In genomic region chr7:49525348-49526100, GRCm38 (mm10) we compare ENCODE assay signal across 11 mouse cellular contexts.
DNase-seq lines count a peak whose midpoint lies in the region; ATAC-seq and TF ChIP-seq lines count a peak whose summit lies in the region.
"Had no signal": no experiment of that assay in that cellular context is flagged by ENCODE, and none has a peak within 500 bp of the region (broad histone marks: within the 10 kb centered on the region; RNA-seq: fewer than 3 reads in every experiment).

No protein-coding gene starts in this region.

- TF ChIP-seq EP300 in heart, postnatal 0 days (IDR thresholded peaks at IDR 0.05; ENCODE audit: low read depth): no peak

- H3K4me3 ChIP-seq in heart, postnatal 0 days (ENCODE audit: low read depth, low read length): peak overlapping the region; percentile 14
- peak overlapping the region; percentile 30; the same call in 1 of the 2 replicates for H3K4me3 ChIP-seq in liver, adult 2 months (ENCODE audit: insufficient read depth, low read depth, low read length)
- H3K4me3 ChIP-seq in embryonic facial prominence, embryonic 14.5 days (ENCODE audit: low read depth, low read length): no peak overlapping the region

- peaks cover 25% of the 10 kb centered on the region for H3K4me1 ChIP-seq in heart, postnatal 0 days (ENCODE audit: control insufficient read depth, insufficient read depth)
- H3K4me1 ChIP-seq in liver, adult 2 months (ENCODE audit: control insufficient read depth, insufficient read depth, low read length): peaks cover 48% of the 10 kb centered on the region
- peaks cover 41% of the 10 kb centered on the region for H3K4me1 ChIP-seq in embryonic facial prominence, embryonic 14.5 days (ENCODE audit: control insufficient read depth, insufficient read depth, low read length)

- no peak for ATAC-seq in heart, postnatal 0 days (ENCODE audit: insufficient read depth, low read depth)
- ATAC-seq in embryonic facial prominence, embryonic 14.5 days (ENCODE audit: low read depth): peak; percentile 16; the same call in 1 of the 2 replicates
- ATAC-seq: activated CD4-positive, CD25-positive, alpha-beta regulatory T cell, adult 4 months; forebrain, embryonic 14.5 days had no signal

- 43% methylated on average over 11 of the region's 11 CpGs for whole genome bisulfite sequencing in heart, postnatal 0 days
- 19% methylated on average over 11 of the region's 11 CpGs for WGBS in liver, adult 2 months
- 44% methylated on average over 11 of the region's 11 CpGs for WGBS in embryonic facial prominence, embryonic 14.5 days

- no peak for TF ChIP-seq POLR2A in liver, adult 2 months (IDR thresholded peaks at IDR 0.05; ENCODE audit: extremely low read depth, insufficient read depth, low read length)

- peaks cover 3% of the 10 kb centered on the region; the same call in 1 of the 2 replicates for H3K79me2 ChIP-seq in liver, adult 2 months (ENCODE audit: control insufficient read depth, insufficient read depth, low read length)

- intact Hi-C loops in heart, postnatal 25 days (cut with DNase I): no loop called here

- peak overlapping the region; percentile 41; the same call in 1 of the 2 replicates for H3K9ac ChIP-seq in heart, postnatal 0 days (replicated peaks; ENCODE audit: low read depth, low read length)
- H3K9ac ChIP-seq in liver, adult 2 months (ENCODE audit: low read depth, low read length): peak overlapping the region; percentile 50
- H3K9ac ChIP-seq in embryonic facial prominence, embryonic 14.5 days (ENCODE audit: low read depth, low read length): no peak overlapping the region; the same call in 1 of the 2 replicates

- no peaks in the 10 kb centered on the region for H3K36me3 ChIP-seq in heart, postnatal 0 days (replicated peaks; ENCODE audit: control insufficient read depth, insufficient read depth, low read length)
- no peaks in the 10 kb centered on the region for H3K36me3 ChIP-seq in liver, adult 2 months (ENCODE audit: control insufficient read depth, insufficient read depth, low read length)
- no peaks in the 10 kb centered on the region for H3K36me3 ChIP-seq in embryonic facial prominence, embryonic 14.5 days (ENCODE audit: control insufficient read depth, insufficient read depth, low read length)

- H3K9me3 ChIP-seq in heart, postnatal 0 days (replicated peaks; ENCODE audit: control insufficient read depth, low read length): no peaks in the 10 kb centered on the region
- no peaks in the 10 kb centered on the region for H3K9me3 ChIP-seq in embryonic facial prominence, embryonic 14.5 days (ENCODE audit: control insufficient read depth, low read length)

- no peak for DNase-seq in heart, postnatal 0 days (ENCODE audit: low spot score)
- no peak for DNase-seq in heart, postnatal 25 days (ENCODE audit: low spot score)
- DNase-seq in liver, adult 2 months (ENCODE audit: extremely low read depth, low read depth, low spot score): no peak
- DNase-seq in liver (no peak), NIH3T3 (ENCODE audit: low read depth) (peak; percentile 17)
- DNase-seq in embryonic facial prominence, embryonic 14.5 days (ENCODE audit: low spot score): peak; percentile 50
- DNase-seq in cerebellum, postnatal 14 days: no peak
- no peak for DNase-seq in frontal cortex, postnatal 14 days (ENCODE audit: low spot score in 2 of 2)
- DNase-seq: kidney, adult 18-20 months had no signal

- peak overlapping the region; percentile 86 for H3K27ac ChIP-seq in heart, postnatal 0 days (ENCODE audit: low read depth)
- peak overlapping the region; percentile 91 for H3K27ac ChIP-seq in liver, adult 2 months (replicated peaks; ENCODE audit: insufficient read depth, low read depth, low read length)
- no peak overlapping the region for H3K27ac ChIP-seq in embryonic facial prominence, embryonic 14.5 days (replicated peaks; ENCODE audit: low read depth, low read length)

- peak overlapping the region; percentile 64 for H3K4me2 ChIP-seq in heart, postnatal 0 days (ENCODE audit: low read depth, low read length)
- peak overlapping the region; percentile 29 for H3K4me2 ChIP-seq in embryonic facial prominence, embryonic 14.5 days (ENCODE audit: low read depth, low read length)

- no peaks in the 10 kb centered on the region for H3K27me3 ChIP-seq in heart, postnatal 0 days (ENCODE audit: control insufficient read depth, insufficient read depth, low read length)
- H3K27me3 ChIP-seq in liver, adult 2 months (ENCODE audit: control insufficient read depth, insufficient read depth, low read length): no peaks in the 10 kb centered on the region
- H3K27me3 ChIP-seq in embryonic facial prominence, embryonic 14.5 days (replicated peaks; ENCODE audit: control insufficient read depth, insufficient read depth, low read length): 0 out of 2 replicates have a peak, but pooled peaks cover 5% of the 10 kb centered on the region

- TF ChIP-seq CTCF in heart, postnatal 0 days (IDR thresholded peaks at IDR 0.05; ENCODE audit: low read depth): no peak
- TF ChIP-seq CTCF in liver, adult 2 months (IDR thresholded peaks at IDR 0.05; ENCODE audit: low read depth, low read length): no peak

Comparison
In these comparisons a context has a peak if more than half of its experiments do, and no peak if none do; other contexts are left out.
1. DNase-seq: peak in NIH3T3 (single experiment) and embryonic facial prominence, embryonic 14.5 days (single experiment); none in heart, postnatal 0 days (single experiment), heart, postnatal 25 days (single experiment), liver, adult 2 months (single experiment), liver (single experiment), cerebellum, postnatal 14 days (0 of 2) and frontal cortex, postnatal 14 days (0 of 2).